Mouse (Mus musculus): ENCODE data around the gene Rpl27.
"Not testable (repeated sequence)": the region's sequence is repeated elsewhere in the genome, so short reads cannot be mapped to it uniquely, and the experiment has no call there.

Rpl27 gene

GRCm38 (mm10) chr11:101448274-101448746 lies 6.2 kb downstream of the Rpl27 start, which contains the start of gene Ifi35:
Ifi35 (plus strand) TSS chr11:101448407.
- peak; percentile 83 for DNase-seq (ENCODE audit: low spot score)

GRCm38 (mm10) chr11:101448899-101449298 lies 6.8 kb downstream of the Rpl27 start:
- no peak for DNase-seq (ENCODE audit: low spot score)

GRCm38 (mm10) chr11:101449596-101449995 lies 7.5 kb downstream of the Rpl27 start:
- not testable (repeated sequence) for DNase-seq (ENCODE audit: low spot score)

- no peak for DNase-seq (ENCODE audit: low spot score)
These were observed 8.3 kb downstream of the Rpl27 start for GRCm38 (mm10) chr11:101450394-101450793.

GRCm38 (mm10) chr11:101451536-101451935 lies 9.4 kb downstream of the Rpl27 start:
- DNase-seq (ENCODE audit: low spot score) = no peak

GRCm38 (mm10) chr11:101452093-101452774 lies 10.1 kb downstream of the Rpl27 start:
- DNase-seq (ENCODE audit: low spot score) = no peak

- DNase-seq (ENCODE audit: low spot score) = no peak
These were observed 12.6 kb downstream of the Rpl27 start for GRCm38 (mm10) chr11:101454702-101455101.

GRCm38 (mm10) chr11:101455627-101456026 lies 13.5 kb downstream of the Rpl27 start:
- DNase-seq (ENCODE audit: low spot score) = peak; percentile 54

- DNase-seq (ENCODE audit: low spot score) = no peak
These were observed 15.5 kb downstream of the Rpl27 start for GRCm38 (mm10) chr11:101457631-101458030.

GRCm38 (mm10) chr11:101458217-101458616 lies 16.1 kb downstream of the Rpl27 start:
- no peak for DNase-seq (ENCODE audit: low spot score)

- DNase-seq (ENCODE audit: low spot score) = no peak
These were observed 17.6 kb downstream of the Rpl27 start for GRCm38 (mm10) chr11:101459716-101460115.

- DNase-seq (ENCODE audit: low spot score) = no peak
These were observed 18.2 kb downstream of the Rpl27 start for GRCm38 (mm10) chr11:101460321-101460720.

GRCm38 (mm10) chr11:101462141-101462540 lies 20.0 kb downstream of the Rpl27 start:
- DNase-seq (ENCODE audit: low spot score) = no peak

GRCm38 (mm10) chr11:101462583-101463440 lies 20.7 kb downstream of the Rpl27 start:
- no peak for DNase-seq (ENCODE audit: low spot score)

- DNase-seq (ENCODE audit: low spot score) = peak; percentile 80
These were observed 22.4 kb downstream of the Rpl27 start, which contains the start of gene Rnd2 for GRCm38 (mm10) chr11:101464211-101465100. Rnd2 (plus strand) TSS chr11:101464999.

GRCm38 (mm10) chr11:101465101-101465868 lies 23.2 kb downstream of the Rpl27 start:
- peak; percentile 82 for DNase-seq (ENCODE audit: low spot score)

GRCm38 (mm10) chr11:101465869-101466551 lies 23.9 kb downstream of the Rpl27 start, which contains the start of gene Vat1:
Vat1 (minus strand) TSS chr11:101466230.
- DNase-seq (ENCODE audit: low spot score) = peak; percentile 88

- DNase-seq (ENCODE audit: low spot score) = not testable (repeated sequence)
These were observed 24.5 kb downstream of the Rpl27 start for GRCm38 (mm10) chr11:101466552-101466950.

- DNase-seq (ENCODE audit: low spot score) = peak; percentile 87
These were observed 25.6 kb downstream of the Rpl27 start for GRCm38 (mm10) chr11:101467477-101468262.

Data from yolk sac, embryonic 10.5 days (tissue).